Mouse (Mus musculus): ENCODE results near the gene Stfa3.
"Not testable (repeated sequence)": the region's sequence is repeated elsewhere in the genome, so short reads cannot be mapped to it uniquely, and the experiment has no call there.

The Stfa3 gene

DNA sequence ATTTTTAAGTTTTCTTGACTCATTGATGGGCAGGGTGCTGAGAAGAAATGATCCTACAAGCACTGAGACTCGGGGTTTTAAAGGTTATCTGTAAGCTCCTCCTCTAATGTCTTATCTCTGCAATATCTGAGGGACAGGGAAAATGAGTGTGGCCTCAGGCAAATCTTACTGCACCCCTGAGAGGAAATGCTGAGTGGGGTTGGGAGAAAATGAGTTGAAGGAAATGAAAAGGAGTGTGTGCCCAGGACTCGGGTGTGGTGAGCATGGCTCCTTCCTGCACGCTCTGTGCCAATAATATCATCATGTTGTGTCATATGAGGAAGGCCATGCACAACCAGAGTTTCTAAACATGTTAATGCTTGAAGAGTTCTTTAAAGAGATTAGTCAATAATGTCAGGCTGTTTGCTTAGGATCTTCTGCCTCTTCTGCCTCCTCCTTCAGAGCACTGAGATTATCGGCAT is at the start of gene Stfa3:
Gene Stfa3, minus strand, starts transcription at position 51 of the 461 bp plus-strand sequence.
- DNase-seq (ENCODE audit: low spot score in 2 of 2) = no peak

DNA sequence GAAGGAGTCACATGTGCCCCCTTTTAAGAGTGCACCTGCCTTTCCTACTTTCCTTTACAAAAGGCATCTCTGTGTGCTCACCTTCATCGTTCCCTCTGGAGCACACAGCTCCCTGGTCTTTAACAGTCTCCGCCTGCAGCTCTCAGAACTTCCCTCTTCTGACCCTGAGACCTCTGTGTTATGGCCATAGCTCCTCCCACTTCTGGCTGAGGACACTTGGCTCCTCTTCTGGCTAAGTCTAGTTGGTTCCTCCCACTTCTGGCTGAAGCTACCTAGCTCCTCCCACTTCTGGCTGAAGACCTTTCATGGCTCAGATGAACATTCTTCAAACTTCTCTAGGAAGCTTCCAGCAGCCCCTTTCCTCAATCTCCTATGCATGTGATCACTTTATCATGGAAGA is 47.1 kb upstream of the Stfa3 start:
- no peak for DNase-seq (ENCODE audit: low spot score in 2 of 2)

GRCm38 (mm10) chr16:36492420-36492819 is 37.2 kb upstream of the Stfa3 start:
- DNase-seq (ENCODE audit: low spot score in 2 of 2) = no peak

GRCm38 (mm10) chr16:36476866-36477265 is 21.7 kb upstream of the Stfa3 start:
- peak in 1 of 2 experiments; percentile 5 for DNase-seq (ENCODE audit: low spot score in 2 of 2)

- DNase-seq (ENCODE audit: low spot score in 2 of 2) = no peak
These were observed 20.3 kb upstream of the Stfa3 start for GRCm38 (mm10) chr16:36475530-36475929.

DNA sequence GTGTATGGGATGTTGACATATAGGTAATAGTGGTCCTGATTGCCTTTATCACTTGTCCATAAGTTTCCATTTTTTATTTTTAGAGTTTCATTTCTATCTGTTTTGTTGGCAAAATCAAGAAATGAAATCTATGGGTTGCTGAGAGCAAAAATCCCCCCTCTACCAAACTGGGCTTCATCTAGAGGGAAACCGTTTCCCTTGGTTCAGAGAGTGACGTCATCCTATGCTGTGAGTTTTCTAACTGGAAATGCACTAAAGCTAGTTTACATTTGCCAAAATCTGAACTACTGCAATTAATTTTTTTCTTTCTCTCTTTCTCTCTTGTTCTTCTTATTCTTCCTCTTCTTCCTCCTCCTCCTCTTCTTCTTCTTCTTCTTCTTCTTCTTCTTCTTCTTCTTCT is 19.7 kb upstream of the Stfa3 start:
- no peak for DNase-seq (ENCODE audit: low spot score in 2 of 2)

- peak in 1 of 2 experiments; percentile 31 for DNase-seq (ENCODE audit: low spot score in 2 of 2)
These were observed 18.3 kb upstream of the Stfa3 start for GRCm38 (mm10) chr16:36473217-36474216.

- DNase-seq (ENCODE audit: low spot score in 2 of 2) = no peak
These were observed 16.0 kb upstream of the Stfa3 start for GRCm38 (mm10) chr16:36471066-36471633.

GRCm38 (mm10) chr16:36469955-36470478 is 14.8 kb upstream of the Stfa3 start:
- peak in 1 of 2 experiments; percentile 7 for DNase-seq (ENCODE audit: low spot score in 2 of 2)

GRCm38 (mm10) chr16:36469367-36469766 is 14.2 kb upstream of the Stfa3 start:
- no peak for DNase-seq (ENCODE audit: low spot score in 2 of 2)

DNA sequence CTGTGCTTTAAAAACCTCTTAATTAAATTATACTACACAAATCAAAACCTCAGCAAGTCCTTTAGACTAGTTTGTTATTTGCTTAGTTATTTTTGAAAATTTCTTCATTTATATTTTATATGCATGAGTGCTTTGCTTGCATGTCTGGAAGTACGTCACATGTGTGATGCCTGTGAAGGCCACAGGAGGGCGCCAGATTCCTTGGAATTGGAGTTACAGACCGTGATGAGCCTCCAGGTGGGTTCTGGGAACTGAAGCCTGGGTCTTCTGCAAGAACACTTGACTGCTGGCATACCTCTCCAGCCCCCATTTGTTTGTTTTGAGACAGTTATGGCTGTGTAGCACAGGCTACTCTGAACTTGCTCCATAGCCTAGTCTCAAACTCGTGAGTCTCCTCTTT is 13.7 kb upstream of the Stfa3 start:
- no peak for DNase-seq (ENCODE audit: low spot score in 2 of 2)

GRCm38 (mm10) chr16:36467936-36468335 is 12.7 kb upstream of the Stfa3 start:
- DNase-seq (ENCODE audit: low spot score in 2 of 2) = no peak

GRCm38 (mm10) chr16:36465436-36465835 is 10.2 kb upstream of the Stfa3 start:
- no peak for DNase-seq (ENCODE audit: low spot score in 2 of 2)

DNA sequence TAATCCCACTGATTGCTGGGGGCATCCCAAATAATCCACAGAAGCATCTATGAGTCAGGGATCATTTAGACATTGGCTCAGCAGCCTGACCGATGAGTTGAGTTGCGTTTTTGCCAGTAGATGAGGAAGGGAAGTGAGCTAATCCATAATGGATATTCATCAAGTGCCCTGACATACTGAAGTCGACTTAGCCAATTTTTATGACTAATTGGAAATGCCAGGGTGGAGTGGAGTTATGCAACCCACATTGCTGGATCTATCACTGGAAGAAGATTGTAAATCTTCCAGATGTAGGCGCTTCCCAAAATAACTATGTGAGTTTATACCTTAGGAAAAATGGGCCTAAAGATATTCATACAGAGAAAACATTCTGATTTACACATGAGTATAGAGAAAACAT is 8.9 kb upstream of the Stfa3 start:
- DNase-seq (ENCODE audit: low spot score in 2 of 2) = no peak

DNA sequence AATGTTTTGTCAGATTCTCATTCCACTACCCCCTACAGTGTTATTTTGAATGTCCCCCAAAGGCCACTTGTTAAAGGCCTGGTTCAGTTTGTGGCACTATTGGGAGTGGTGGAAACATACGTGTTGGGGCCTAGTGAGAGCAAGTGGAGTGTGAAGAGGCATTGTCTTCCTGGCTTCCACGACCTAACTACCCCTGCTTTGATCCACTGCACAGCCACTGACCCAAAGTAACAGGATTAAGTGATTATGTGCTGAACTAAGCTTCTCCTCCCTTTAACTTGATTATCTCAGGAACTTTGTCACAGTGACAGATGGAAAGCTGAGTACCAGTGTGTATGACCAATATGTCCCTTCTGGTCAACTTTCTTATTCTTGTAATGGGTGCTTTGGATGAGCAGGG is 5.2 kb upstream of the Stfa3 start:
- no peak for DNase-seq (ENCODE audit: low spot score in 2 of 2)

DNA sequence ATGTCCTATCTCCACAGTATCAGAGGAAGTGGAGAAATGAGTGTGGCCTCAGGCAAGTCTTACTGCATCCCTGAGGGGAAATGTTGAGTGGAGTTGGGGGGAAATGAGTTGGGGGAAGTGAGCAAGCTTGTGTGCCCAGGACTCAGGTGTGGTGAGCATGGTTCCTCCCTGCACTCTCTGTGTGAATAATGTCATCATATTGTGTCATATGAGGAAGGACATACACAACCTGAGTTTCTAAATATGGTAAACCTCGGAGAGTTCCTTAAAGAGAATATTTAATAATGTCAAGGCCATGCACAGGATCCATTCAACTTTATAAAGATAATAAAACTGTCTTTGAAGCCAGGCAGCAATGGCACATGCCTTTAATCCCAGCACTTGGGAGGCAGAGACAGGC is 34.2 kb downstream of the Stfa3 start:
- DNase-seq (ENCODE audit: low spot score in 2 of 2) = not testable (repeated sequence)

DNA sequence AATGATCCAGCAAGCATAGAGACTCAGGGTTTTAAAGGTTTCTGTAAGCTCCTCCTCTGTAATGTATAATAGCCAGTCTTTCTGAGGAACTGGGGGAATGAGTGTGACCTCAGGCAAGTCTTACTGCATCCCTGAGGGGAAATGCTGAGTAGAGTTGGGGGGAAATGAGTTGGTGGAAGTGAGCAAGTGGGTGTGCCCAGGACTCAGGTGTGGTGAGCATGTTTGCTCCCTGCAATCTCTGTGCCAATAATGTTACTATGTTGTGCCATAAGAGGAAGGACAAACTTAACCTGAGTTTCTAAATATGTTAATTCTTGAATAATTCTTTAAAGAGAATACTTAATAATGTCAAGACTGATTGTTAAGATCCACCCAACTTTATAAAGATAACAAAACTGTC is 46.8 kb downstream of the Stfa3 start, which contains the start of gene Stfa2:
Gene Stfa2, minus strand, starts transcription at position 101 of the 400 bp plus-strand sequence.
- no peak for DNase-seq (ENCODE audit: low spot score in 2 of 2)

Data from spleen, postnatal 14 days (tissue).